Mouse (Mus musculus): ENCODE data around the gene Gdap1l1. TPM values are rescaled to one million over a fixed set of nuclear protein-coding genes. Genes with fewer than 3 reads are reported as not detected.

The Gdap1l1 gene
- total RNA-seq, 2 experiments from 2014 or later: not detected

DNA sequence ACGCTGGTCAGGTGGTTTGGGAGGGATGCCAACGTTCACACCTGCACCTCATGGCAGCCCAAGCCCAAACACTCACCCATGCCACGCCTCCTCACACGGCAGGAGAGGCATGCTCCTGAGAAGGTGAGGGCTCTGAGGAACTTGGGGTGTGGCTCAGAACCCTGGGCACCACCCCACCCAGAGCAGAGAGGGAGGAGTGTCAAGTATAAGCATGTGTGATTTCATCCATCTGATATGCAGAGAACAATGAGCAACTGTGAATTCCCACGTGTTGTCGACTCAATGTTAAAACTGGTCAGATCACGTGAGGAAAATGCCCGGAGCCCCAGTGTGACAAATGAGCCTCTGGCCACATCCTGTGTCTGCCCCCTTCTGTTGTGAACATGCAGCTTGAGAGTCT lies 28.5 kb downstream of the Gdap1l1 start:
- DNase-seq: no peak

DNA sequence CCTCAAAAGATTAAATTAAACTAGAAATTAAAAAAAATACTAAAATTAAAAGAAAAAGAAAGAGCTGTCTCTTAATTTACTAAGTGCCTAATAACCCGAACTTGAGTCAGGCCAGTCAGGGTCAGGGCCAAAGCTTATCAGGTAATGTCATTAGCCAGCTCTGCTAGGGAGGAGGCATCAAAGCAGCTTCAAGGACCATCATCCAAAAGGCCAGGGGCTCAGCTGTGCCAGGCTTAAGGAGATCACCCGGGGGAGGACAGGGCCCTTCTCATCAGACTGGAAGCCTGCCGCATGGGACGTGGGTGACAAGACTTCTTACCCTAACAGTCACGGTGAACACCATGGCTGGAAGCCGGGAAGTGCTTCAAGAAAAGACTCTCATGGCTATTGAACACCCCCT lies 29.3 kb downstream of the Gdap1l1 start:
- no peak for DNase-seq

DNA sequence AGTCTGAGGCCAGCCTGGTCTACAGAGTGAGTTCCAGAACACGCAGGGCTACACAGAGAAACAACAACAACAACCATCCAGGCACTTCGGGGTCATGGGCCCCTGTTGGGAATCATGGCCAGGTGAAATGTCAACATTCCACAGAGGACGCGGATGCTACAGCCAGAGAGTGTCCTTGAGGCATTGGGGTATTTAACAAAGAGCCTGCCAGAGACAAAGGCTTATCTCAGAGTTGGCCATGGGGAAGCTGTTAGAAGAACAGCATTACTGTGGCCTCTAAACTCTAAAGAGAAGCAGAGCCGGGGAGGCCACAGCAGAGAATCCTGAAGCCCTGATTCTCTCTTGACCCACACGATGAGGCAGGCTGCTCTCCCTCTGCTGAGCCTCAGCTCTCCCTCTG lies 30.6 kb downstream of the Gdap1l1 start:
- DNase-seq: no peak

DNA sequence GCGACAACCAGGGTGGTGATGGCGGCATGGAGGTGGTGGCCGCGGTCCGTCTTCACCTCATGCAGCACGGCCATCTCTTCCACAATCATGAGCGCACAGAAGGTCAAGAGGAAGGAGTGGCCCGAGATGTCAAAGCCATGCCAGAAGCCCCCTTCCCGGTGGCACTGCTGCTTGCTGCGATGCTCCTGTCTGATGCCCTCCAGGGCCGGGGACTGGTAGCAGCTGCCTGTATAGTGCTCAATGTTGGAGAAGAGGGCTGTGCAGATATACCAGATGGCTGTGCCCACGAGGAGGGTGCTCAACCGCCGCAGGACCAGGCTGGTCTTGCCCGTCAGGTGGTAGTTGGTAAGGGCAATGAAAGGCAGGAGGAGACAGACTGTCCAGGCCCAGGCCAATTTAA lies 31.4 kb downstream of the Gdap1l1 start:
- DNase-seq: no peak

DNA sequence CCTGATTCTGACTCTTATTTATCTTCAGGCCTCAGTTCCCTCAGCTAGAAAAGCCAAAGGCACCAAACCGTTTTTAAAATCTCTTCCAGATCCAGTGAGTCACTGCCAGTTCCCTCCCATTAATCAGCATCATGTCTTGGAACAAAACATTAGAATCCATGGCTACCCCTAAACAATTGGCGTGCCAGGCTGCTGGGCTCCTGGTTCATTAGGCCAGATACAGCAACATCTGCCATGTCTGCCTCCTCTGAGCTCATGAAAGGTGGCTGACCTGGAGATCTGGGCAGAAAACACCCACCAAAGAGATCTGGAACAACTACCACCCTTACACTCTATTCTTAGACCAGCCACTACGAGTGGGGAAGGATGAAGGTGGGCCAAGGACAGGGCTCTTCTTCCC lies 32.9 kb downstream of the Gdap1l1 start:
- no peak for DNase-seq

DNA sequence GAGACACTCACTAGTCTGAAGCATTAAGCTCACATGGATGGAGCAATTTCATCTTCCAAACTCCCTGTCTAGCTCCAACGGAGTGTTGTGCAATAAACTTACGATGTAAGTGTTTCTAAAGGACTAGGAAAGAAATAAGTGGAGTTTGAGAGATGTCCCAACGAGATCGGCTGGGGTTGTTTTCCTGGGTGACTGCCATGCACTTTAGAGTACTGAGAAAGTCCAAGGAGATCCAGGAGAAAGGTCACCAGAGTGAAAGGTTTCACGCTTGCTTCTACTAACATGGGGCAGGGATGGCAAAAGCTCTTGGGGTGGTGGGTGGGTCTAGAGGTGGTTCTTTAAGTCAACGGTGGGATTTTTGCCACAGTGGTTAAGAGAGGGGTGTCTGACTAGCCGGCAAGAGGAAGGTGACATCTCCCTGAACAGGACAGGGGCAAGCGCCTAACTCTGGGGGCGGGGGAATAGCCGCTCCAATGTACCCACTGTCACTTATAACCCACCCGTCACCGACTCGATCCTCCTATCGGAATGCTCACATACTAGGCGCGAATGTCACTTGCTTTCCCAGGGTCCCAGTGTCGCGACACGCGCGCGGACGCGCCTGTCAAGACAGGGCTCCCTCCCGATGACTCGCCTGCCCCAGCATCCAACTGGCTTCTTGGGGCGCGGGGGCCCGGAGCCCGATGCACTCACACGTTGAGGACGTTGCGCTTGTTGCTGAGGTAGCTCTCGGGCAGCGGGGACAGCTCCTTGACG lies 33.6 kb downstream of the Gdap1l1 start:
- DNase-seq: no peak

DNA sequence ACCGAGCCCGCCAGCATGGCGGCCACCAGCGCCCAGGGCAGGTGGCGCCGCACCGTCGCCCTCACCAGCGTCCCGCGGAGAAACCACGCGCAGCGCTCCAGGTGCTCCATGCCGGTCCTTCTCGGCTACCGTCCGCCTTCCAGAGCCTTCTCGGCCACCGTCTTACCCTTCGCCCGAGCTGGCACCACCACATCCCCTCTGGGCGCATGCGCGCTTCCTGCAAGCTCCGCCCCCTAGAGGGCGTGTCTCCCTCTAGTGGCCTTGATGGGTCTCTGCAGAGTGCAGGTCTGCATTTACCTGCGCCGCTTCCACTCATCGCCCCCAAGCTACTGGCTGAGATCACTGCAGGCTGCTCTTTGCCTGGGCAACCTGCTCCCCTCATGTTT lies 34.2 kb downstream of the Gdap1l1 start, which contains the start of gene Fitm2:
Gene Fitm2 (minus strand): TSS at position 164 of the 386 bp plus-strand sequence.
- DNase-seq: peak; percentile 96

DNA sequence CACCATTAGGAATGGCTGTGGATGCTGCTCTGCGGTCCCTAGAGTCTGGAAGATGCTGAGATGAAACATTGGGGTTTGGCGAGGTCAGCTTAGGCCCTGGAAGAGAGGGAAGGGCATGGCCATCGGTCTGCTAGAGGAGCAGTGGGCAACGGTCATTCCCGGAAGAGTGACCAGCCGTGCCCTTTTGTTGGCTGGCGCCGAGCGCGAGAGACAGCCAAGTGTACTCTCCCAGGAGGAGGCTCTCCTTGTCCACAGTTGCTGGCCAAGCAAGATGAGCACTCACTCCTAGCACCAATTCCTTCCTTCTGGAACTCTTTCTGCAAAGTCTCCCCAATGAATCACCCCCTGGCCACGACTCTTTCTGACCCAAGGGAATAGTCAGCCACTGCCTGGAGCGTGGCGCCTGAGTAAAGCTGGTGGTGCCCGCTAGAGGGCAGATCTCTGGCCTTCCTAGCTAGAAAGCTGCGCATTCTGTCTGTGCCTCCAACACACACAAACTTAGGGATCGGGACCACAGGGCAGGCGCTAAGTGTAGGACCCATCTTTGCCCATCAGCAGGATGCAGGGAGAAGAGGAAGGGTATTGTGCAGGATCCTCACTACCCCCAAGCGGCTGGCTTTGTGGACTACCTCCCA lies 42.0 kb downstream of the Gdap1l1 start:
- no peak for DNase-seq

DNA sequence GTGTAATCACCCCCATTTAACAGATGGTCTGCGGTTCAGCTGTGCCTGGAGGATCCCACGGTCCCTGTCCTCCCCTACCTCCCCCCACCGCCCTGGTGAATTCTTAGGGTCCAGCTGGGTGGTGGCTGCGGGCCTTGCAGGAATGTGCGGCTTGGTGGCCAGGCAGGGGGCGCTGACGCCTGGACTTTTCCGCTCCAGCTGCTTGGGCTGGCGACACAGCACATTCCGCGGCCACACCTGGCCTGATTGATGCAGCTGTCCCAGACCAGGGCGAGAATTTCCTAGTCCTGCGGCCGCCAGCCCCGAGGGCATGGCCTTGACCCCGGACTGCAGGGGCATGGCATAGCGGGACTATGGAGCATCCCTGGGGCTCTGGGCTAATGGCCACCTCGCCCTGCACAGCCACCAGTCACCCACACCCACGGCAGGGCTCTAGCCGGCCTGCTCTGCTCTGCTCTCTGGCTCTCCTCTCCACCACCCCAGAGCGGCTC lies 43.3 kb downstream of the Gdap1l1 start:
- no peak for DNase-seq

DNA sequence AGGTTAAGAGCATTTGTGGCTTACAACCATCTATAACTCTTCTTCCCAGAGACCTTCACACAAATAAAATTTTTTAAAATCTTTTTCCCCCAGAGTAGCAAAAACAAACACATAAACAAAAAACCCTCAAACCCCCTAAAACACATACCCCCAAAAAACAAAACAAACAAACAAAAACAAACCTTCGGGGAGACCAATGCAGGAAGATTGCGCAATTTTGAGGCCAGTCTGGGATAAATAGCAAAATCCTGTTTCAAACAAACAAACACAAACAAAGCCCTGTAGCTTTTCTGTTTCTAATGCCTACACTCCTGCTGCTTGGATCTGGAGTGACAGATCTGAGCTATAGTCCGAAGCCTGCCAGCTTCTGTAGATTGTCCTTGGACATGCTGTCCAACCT lies 49.1 kb downstream of the Gdap1l1 start:
- no peak for DNase-seq

DNA sequence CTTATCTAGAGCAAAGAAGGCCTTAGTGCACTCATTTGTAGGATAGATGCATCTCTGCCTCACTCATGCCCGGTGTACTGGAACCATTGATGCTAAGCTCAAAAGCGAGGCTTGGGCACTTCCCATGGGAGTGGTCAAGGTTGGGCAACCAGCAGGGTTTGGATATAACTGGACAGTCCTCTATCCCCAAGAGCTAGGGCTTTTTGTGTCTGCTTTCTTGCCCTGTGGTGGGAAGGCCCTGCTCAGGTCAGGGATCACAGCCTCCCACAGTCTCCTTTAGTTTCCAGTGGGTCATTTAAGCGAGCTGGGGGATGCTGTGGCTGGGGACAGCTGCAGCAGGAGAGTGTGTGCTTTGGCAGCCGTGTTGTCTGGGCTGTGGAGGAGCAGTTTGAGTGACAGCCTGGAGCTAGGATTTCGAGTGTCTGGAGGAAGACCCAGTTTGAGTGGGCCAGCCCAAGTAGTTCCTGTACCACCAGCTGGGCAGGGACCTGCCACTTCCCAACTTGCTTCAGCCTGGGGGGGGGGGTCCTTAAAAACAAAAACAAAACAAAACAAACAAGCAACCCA lies 51.5 kb downstream of the Gdap1l1 start:
- DNase-seq: no peak

DNA sequence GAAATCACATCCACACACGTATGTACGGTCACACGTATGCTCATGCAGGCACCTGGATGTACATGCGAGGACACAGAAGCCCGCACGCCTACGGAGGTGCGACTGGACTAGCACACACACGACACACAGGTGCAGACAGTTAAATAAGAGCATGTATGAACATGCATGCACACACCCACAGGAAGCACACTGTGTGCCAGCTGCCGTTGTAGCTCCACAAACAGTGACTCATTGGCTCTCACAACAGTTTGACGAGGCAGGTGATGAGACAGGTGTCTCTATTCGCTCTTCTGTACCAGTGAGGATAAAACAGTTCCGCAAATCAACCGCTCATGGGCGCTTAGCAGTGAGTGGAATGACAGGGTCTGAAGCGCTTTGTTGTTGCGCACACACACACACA lies 52.4 kb downstream of the Gdap1l1 start:
- DNase-seq: no peak

DNA sequence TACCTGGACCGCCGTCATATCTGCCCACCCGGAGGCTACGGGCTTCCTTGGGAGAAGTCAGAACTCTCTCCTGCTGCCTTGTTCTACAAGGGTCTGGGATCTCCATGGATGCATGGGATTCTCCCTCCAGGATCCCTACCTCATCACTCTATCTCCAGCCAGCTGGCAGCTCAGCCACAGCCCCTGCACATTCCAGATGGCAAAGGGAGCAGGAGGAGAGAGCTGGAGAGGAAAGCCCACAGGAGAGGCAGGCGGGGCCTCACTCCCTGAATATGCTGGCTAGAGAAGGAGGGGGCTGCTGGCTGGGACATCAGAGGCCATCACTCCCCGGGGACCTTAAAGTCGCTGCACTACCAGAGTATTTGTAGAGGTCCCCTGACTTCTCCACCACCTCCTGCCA lies 53.1 kb downstream of the Gdap1l1 start:
- DNase-seq: no peak

DNA sequence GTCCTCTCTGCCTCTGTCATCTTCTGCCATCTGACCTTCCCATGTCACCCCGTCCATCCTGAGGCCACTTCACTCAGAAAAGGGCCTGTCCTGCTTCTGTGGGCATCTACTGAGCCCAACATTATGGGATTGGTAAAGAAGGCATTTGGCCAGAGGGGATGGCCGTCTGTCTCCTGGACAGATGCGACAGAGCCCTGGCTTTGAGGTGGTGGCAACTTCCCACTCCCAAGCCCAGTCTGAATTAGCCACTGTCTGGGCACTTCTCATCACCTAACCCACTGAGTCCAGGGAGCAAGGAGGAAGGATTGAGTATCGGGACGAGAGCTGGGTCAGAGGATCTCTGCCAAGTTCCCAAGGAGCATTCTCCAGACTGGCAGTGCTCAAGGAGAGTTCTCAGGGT lies 53.7 kb downstream of the Gdap1l1 start, which contains the start of gene R3hdml:
Gene R3hdml (plus strand): TSS at position 301 of the 400 bp plus-strand sequence.
- DNase-seq: no peak

DNA sequence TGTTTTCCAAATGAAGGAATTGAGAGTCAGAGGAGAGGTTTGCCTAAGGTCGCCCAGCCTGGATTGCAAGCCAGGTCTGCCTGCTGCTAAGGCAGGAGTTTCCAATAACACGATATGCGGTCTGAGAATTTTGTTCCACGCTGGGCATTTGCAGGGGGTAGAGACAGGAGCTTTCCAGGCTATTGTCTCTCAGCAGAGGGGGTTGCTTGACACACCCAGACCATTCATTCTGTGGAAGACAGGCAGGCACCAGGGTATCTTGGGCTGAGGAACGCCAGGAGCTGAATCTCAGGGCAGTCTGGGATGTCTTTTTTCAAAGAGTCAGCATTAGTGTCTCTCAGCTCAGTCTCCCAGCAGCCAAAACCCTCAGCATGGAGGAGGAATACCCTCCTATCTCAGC lies 54.8 kb downstream of the Gdap1l1 start:
- no peak for DNase-seq

DNA sequence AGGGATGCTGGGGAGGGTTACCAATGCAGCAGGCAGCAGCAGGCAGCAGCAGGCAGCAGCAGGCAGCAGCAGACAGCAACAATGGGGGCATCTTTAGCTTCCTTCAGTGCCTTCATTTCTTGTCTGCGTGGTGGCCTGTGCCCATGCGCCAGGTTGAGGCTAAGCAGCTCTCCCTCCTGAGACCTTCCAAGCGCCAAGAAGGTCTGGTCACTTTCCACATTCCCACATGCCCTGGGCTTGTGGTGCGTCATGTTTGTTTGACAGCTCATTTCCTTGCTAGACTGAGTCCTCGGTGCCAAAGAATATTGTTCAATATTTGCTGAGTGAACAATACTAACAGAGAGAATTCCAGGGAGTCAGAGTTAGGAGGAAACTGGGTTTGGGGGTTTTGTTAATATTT lies 55.7 kb downstream of the Gdap1l1 start:
- DNase-seq: no peak

DNA sequence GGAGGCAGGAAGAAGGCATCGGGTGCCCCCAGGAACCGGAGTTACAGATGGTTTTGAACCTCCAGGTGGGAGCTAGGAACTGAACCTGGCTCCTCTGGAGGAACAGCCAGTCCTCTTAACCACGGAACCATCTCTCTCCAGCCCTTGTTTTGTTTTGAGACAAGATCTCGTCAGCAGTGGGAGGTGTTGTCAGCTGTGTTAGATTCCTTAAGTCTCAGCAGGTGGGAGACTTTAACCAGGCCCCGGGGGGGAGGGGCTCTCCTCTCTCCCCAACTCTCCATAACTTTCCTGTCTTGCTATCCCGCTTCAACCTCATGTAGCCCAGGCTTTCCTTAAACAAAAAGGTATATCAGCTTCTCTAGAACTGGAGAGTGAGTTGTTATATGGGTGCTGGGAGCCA lies 56.2 kb downstream of the Gdap1l1 start:
- no peak for DNase-seq

DNA sequence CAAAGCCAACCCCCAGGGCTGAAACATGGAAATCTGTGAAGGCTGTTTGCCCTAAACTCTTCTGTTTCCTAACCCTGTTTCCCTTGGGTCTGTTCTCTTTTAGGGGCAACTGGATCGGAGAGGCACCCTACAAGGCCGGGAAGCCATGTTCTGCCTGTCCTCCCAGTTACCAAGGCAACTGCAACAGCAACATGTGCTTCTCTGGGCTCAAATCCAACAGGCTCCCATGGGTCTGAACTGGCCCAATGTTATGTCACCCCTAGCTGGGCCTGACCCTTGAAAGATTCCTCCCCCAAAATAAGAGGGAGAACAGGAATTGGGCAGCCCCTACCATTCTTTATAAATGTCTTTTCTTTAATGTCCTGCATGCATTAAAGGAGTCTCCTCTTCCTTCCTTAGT lies 63.9 kb downstream of the Gdap1l1 start:
- DNase-seq: peak; percentile 53

DNA sequence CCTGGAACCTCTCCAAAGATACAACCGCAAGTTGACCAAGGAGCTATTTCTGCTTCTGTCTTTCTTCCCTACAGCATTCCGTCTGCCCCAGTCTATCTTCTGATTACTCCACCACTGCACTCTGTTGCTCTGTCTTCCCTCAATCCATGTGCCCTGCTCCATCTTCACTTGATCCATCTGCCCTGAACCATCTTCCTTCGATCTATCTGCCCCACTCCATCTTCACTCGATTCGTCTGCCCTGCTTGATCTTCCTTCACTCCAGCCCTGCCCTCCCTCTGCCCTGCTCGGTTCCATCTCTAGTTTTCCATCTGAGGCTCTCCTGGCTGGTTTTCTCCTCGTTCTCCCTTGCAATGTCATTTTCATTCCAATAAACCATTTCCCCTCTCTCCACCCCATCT lies 64.9 kb downstream of the Gdap1l1 start:
- DNase-seq: no peak
